25 mouse cellular contexts compared by ENCODE assay signal in genomic region chr6:58752496-58752895, GRCm38 (mm10).
DNase-seq lines count a peak whose midpoint lies in the region; ATAC-seq and TF ChIP-seq lines count a peak whose summit lies in the region.
"Had no signal": no experiment of that assay in that cellular context is flagged by ENCODE, and none has a peak within 500 bp of the region (broad histone marks: within the 10 kb centered on the region; RNA-seq: fewer than 3 reads in every experiment).

No protein-coding gene starts in this region.

- H3K4me2 ChIP-seq in kidney, embryonic 16.5 days (replicated peaks; ENCODE audit: low read depth, low read length), result no peak overlapping the region
- no peak overlapping the region for H3K4me2 ChIP-seq in midbrain, embryonic 13.5 days (replicated peaks)
- H3K4me2 ChIP-seq: embryonic facial prominence, embryonic 13.5 days; forebrain, embryonic 13.5 days; heart, embryonic 11.5 days; hindbrain, embryonic 13.5 days had no signal

- no peaks in the 10 kb centered on the region for H3K9me3 ChIP-seq in kidney, embryonic 16.5 days (ENCODE audit: low read length)
- no peaks in the 10 kb centered on the region for H3K9me3 ChIP-seq in midbrain, embryonic 13.5 days
- H3K9me3 ChIP-seq: embryonic facial prominence, embryonic 10.5 days; embryonic facial prominence, embryonic 13.5 days; forebrain, embryonic 13.5 days; hindbrain, embryonic 10.5 days; hindbrain, embryonic 13.5 days had no signal

- TF ChIP-seq POLR2A in kidney, adult 2 months (IDR thresholded peaks at IDR 0.05; ENCODE audit: low read depth, low read length), result no peak

- peak; percentile 36 for DNase-seq in kidney, adult 2 months
- no peak for DNase-seq in kidney, adult 18-20 months
- peak; percentile 1 for DNase-seq in kidney, postnatal 14 days
- peak; percentile 20 for DNase-seq in R1 (ENCODE audit: low read depth, low spot score)
- DNase-seq: adrenal gland, adult 8-10 months; adrenal gland, postnatal 25 days; cerebellum, adult 11-12 months; cerebellum, adult 8-10 months; cerebellum, postnatal 36 days; embryo, embryonic 11 days; gastrocnemius, postnatal 10 days; gastrocnemius, postnatal 36 days; heart, postnatal 36 days had no signal

- no peak for TF ChIP-seq CTCF in kidney, adult 2 months (conservative IDR thresholded peaks at IDR 0.05; ENCODE audit: insufficient read depth, insufficient read length, low read depth, low read length)

- no peak overlapping the region for H3K4me3 ChIP-seq in kidney, adult 2 months (ENCODE audit: insufficient read depth, low read depth, low read length)
- H3K4me3 ChIP-seq in kidney, embryonic 16.5 days (ENCODE audit: low read length), result no peak overlapping the region
- no peak overlapping the region for H3K4me3 ChIP-seq in midbrain, embryonic 13.5 days (replicated peaks)
- H3K4me3 ChIP-seq: embryonic facial prominence, embryonic 10.5 days; embryonic facial prominence, embryonic 13.5 days; erythroblast, embryonic 14.5 days; forebrain, embryonic 13.5 days; hindbrain, embryonic 10.5 days; hindbrain, embryonic 13.5 days had no signal

- H3K27me3 ChIP-seq in kidney, adult 2 months (replicated peaks; ENCODE audit: control insufficient read depth, insufficient read depth, low read length), result no peaks in the 10 kb centered on the region
- H3K27me3 ChIP-seq in kidney, embryonic 16.5 days (ENCODE audit: insufficient read depth, low read length), result no peaks in the 10 kb centered on the region
- no peaks in the 10 kb centered on the region for H3K27me3 ChIP-seq in midbrain, embryonic 13.5 days
- H3K27me3 ChIP-seq: embryonic facial prominence, embryonic 13.5 days; forebrain, embryonic 13.5 days; hindbrain, embryonic 13.5 days had no signal

- no peaks in the 10 kb centered on the region for H3K4me1 ChIP-seq in kidney, adult 2 months (ENCODE audit: control insufficient read depth, insufficient read depth, low read length)
- H3K4me1 ChIP-seq in kidney, embryonic 16.5 days (ENCODE audit: insufficient read depth, low read length), result no peaks in the 10 kb centered on the region
- H3K4me1 ChIP-seq in midbrain, embryonic 13.5 days (replicated peaks), result no peaks in the 10 kb centered on the region
- H3K4me1 ChIP-seq: embryonic facial prominence, embryonic 10.5 days; embryonic facial prominence, embryonic 13.5 days; forebrain, embryonic 13.5 days; hindbrain, embryonic 10.5 days; hindbrain, embryonic 13.5 days had no signal

- no peak overlapping the region for H3K27ac ChIP-seq in kidney, adult 2 months (ENCODE audit: insufficient read depth, low read depth, low read length)
- H3K27ac ChIP-seq in kidney, embryonic 16.5 days (ENCODE audit: low read length), result no peak overlapping the region
- no peak overlapping the region for H3K27ac ChIP-seq in midbrain, embryonic 13.5 days
- H3K27ac ChIP-seq: embryonic facial prominence, embryonic 10.5 days; embryonic facial prominence, embryonic 13.5 days; forebrain, embryonic 13.5 days; hindbrain, embryonic 10.5 days; hindbrain, embryonic 13.5 days had no signal

- no peak overlapping the region for H3K9ac ChIP-seq in kidney, embryonic 16.5 days (replicated peaks; ENCODE audit: low read length)
- no peak overlapping the region for H3K9ac ChIP-seq in midbrain, embryonic 13.5 days (replicated peaks)
- H3K9ac ChIP-seq: embryonic facial prominence, embryonic 13.5 days; forebrain, embryonic 13.5 days; hindbrain, embryonic 13.5 days had no signal

- no peak for ATAC-seq in kidney, embryonic 16.5 days (ENCODE audit: low FRiP score, low TSS enrichment)
- no peak for ATAC-seq in midbrain, embryonic 13.5 days
- ATAC-seq: CD4-positive, CD25-positive, alpha-beta regulatory T cell, adult 4 months; forebrain, embryonic 13.5 days; forebrain, embryonic 16.5 days; hindbrain, embryonic 16.5 days had no signal

- WGBS in kidney, adult 2 months, result 72% methylated on average over 4 of the region's 4 CpGs
- 85% methylated on average over 4 of the region's 4 CpGs for WGBS in kidney, embryonic 16.5 days
- 98% methylated on average over 4 of the region's 4 CpGs for WGBS in midbrain, embryonic 13.5 days

- no peaks in the 10 kb centered on the region for H3K36me3 ChIP-seq in kidney, adult 2 months (ENCODE audit: control insufficient read depth, insufficient read depth, low read length)
- H3K36me3 ChIP-seq in kidney, embryonic 16.5 days (ENCODE audit: insufficient read depth, low read length), result no peaks in the 10 kb centered on the region
- H3K36me3 ChIP-seq in midbrain, embryonic 13.5 days, result no peaks in the 10 kb centered on the region
- H3K36me3 ChIP-seq: embryonic facial prominence, embryonic 10.5 days; embryonic facial prominence, embryonic 13.5 days; hindbrain, embryonic 10.5 days; hindbrain, embryonic 13.5 days had no signal
